Mouse (Mus musculus) ES-E14 (cell line): ENCODE results near the gene Ripor2.

Experiments
- CHD2 ChIP-seq: IDR thresholded peaks from 2 replicates; pipeline ENCODE4 v1.6.1; 2014; ENCODE audit warnings: mild to moderate bottlenecking, low read depth, low read length, inconsistent platforms
- HCFC1 ChIP-seq: IDR thresholded peaks from 2 replicates; pipeline ENCODE4 v1.6.1; 2012; ENCODE audit warnings: low read length, inconsistent platforms, borderline replicate concordance; ENCODE audit not compliant: insufficient read depth
- MAFK ChIP-seq: IDR thresholded peaks from 2 replicates; pipeline ENCODE4 v1.6.1; 2014; ENCODE audit warnings: mild to moderate bottlenecking, low read depth, low read length, inconsistent platforms; ENCODE audit not compliant: insufficient read depth
- ZC3H11A ChIP-seq: IDR thresholded peaks from 2 replicates; pipeline ENCODE4 v1.6.1; 2012; ENCODE audit warnings: low read depth, mild to moderate bottlenecking, inconsistent platforms, low read length, borderline replicate concordance
- ZNF384 ChIP-seq: IDR thresholded peaks from 2 replicates; pipeline ENCODE4 v1.6.1; 2012; ENCODE audit warnings: low read depth, low read length, inconsistent platforms

DNA sequence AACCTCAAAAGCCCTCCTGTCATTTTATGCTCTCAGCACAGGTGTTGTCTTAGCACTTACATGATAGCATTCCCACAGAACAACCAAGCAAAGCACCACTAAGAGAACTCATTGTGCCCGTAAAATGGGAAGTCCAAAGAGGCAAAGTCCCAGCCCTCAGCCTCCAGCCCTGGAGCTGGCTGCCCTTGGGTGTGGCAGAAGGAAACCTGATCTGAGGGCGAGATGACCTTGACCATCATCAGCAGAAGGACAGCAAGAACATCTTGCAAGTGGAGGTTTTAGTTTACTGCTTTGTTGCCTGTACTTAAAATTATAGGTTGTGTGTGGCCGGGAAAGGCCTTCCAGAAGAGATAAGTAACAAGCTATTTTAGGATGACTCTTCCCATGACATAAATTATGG is 6.9 kb upstream of the Ripor2 start:
- TF ChIP-seq HCFC1 (no peak), ZC3H11A (no peak), CHD2 (no peak), MAFK (no peak), ZNF384 (no peak)
